Mouse (Mus musculus): ENCODE results near the gene Eef1akmt4. TPM values are rescaled to one million over a fixed set of nuclear protein-coding genes. Genes with fewer than 3 reads are reported as not detected.
"Not testable (repeated sequence)": the region's sequence is repeated elsewhere in the genome, so short reads cannot be mapped to it uniquely, and the experiment has no call there.

Gene Eef1akmt4
- polyA plus RNA-seq, 1 experiment, result 9.2 TPM

DNA sequence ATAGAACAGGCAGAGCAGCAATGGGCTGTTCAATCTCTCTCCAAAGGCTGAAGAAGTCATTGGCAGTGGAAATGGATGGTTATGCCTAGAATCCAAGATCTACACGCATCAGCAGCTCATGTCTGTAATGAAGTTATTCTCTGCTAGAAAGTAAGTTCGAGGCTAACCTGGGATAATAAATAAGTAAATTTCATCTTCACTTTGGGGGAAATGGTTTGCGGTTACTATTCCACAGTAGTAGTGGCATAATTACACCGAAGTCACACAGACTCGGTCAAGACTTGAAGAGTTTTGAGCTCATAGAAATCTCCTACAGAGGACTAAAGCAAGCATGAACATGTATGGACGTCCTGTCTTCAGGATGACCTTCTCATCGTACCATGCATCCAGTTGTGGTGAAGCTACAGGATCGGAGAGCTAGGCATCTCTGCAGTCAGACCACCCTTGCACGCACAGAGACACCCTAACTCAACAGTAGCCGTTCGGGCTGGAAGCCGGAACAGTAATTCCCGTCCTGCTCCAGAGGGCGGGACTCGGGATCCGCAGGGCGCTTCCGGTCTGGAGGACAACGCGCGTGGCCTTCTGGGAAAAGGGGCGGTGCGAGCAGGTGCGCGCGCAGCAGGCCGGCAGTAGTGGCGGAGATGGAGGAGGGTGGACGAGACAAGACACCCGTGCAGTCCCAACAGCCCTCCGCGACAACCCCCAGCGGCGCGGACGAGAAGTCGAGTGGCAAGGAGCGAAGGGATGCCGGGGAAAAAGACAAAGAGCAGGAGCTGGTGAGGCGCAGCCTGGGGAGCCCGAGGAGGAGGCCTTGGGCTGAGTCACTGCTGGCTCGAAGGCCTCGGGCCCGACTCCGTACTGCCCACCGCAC lies 39.9 kb downstream of the Eef1akmt4 start, which contains the start of gene Psmd2:
Gene Psmd2 (plus strand): TSS at position 577 of the 871 bp plus-strand sequence.
- Histone ChIP-seq H3K27me3 (ENCODE audit: control insufficient read depth, insufficient read depth, low read length) (no peaks in the 10 kb centered on the region), H3K4me3 (ENCODE audit: extremely low read depth, insufficient read depth, insufficient read length) (peak within 1 kb of the TSS; percentile 71), H3K27ac (ENCODE audit: insufficient read depth, low read length) (peak within 1 kb of the TSS; percentile 27), H3K36me3 (ENCODE audit: control insufficient read depth, insufficient read depth, low read length) (peaks cover 18% of the 10 kb centered on the region), H3K4me1 (ENCODE audit: control insufficient read depth, insufficient read depth, insufficient read length) (peaks cover 2% of the 10 kb centered on the region; the same call in 1 of the 2 replicates)
- peak; percentile 50 for TF ChIP-seq POLR2A (IDR thresholded peaks at IDR 0.05; ENCODE audit: low read depth, low read length)
- no peak for TF ChIP-seq CTCF (IDR thresholded peaks at IDR 0.05; ENCODE audit: extremely low read depth, insufficient read depth, insufficient read length, insufficient replicate concordance)
- DNase-seq (ENCODE audit: low read depth in 1 of 2, low spot score in 2 of 2), result peak; percentile 55 to 92
- 1% methylated on average over 46 of the region's 46 CpGs for WGBS

DNA sequence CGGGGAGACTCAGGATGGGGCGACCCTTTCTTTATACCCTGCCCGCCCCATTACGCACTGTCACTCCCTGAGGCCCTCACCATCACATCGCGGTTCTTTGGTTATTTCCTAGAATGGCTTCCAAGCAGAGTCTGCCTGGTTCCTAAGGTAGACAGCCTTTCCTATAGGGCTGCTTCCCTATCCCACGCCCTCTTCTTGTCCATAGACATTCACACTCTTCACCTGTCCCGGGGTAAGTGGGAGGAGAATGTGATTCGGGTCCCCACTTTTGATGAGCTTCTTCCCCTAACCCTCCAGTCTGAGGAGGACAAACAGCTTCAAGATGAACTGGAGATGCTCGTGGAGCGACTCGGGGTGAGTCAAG lies 40.5 kb downstream of the Eef1akmt4 start:
- TF ChIP-seq CTCF (IDR thresholded peaks at IDR 0.05; ENCODE audit: extremely low read depth, insufficient read depth, insufficient read length, insufficient replicate concordance), result no peak
- no peak for TF ChIP-seq POLR2A (IDR thresholded peaks at IDR 0.05; ENCODE audit: low read depth, low read length)
- no peaks in the 10 kb centered on the region for H3K27me3 ChIP-seq (ENCODE audit: control insufficient read depth, insufficient read depth, low read length)
- peaks cover 2% of the 10 kb centered on the region; the same call in 1 of the 2 replicates for H3K4me1 ChIP-seq (ENCODE audit: control insufficient read depth, insufficient read depth, insufficient read length)
- H3K36me3 ChIP-seq (ENCODE audit: control insufficient read depth, insufficient read depth, low read length), result peaks cover 23% of the 10 kb centered on the region
- 5% methylated on average over 12 of the region's 12 CpGs for WGBS
- H3K27ac ChIP-seq (ENCODE audit: insufficient read depth, low read length), result no peak overlapping the region; the same call in 1 of the 2 replicates
- H3K4me3 ChIP-seq (ENCODE audit: extremely low read depth, insufficient read depth, insufficient read length), result peak overlapping the region; percentile 71
- DNase-seq (ENCODE audit: low read depth in 1 of 2, low spot score in 2 of 2), result no peak

DNA sequence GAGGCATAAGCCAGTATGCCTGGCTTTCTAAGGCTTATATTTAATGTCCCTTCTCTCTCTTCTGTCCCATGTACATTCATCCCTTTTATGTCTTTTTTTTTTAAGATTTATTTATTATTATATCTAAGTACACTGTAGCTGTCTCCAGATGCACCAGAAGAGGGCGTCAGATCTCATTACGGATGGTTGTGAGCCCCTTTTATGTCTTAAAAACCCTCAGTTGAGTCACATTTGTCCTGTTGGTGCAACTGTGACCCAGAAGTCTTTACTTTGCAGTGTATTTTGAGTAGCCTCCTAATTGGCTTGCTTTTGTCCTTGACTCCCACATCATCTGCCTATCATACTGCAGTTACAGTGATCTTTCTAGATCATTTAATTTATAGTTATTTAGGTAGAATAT lies 41.9 kb downstream of the Eef1akmt4 start:
- no peaks in the 10 kb centered on the region for H3K27me3 ChIP-seq (ENCODE audit: control insufficient read depth, insufficient read depth, low read length)
- H3K36me3 ChIP-seq (ENCODE audit: control insufficient read depth, insufficient read depth, low read length), result peaks cover 32% of the 10 kb centered on the region
- TF ChIP-seq CTCF (IDR thresholded peaks at IDR 0.05; ENCODE audit: extremely low read depth, insufficient read depth, insufficient read length, insufficient replicate concordance) (no peak), POLR2A (IDR thresholded peaks at IDR 0.05; ENCODE audit: low read depth, low read length) (no peak)
- H3K4me3 ChIP-seq (ENCODE audit: extremely low read depth, insufficient read depth, insufficient read length), result no peak overlapping the region
- H3K27ac ChIP-seq (ENCODE audit: insufficient read depth, low read length), result no peak overlapping the region
- DNase-seq (ENCODE audit: low read depth in 1 of 2, low spot score in 2 of 2), result no peak
- 59% methylated on average over 2 of the region's 2 CpGs for WGBS
- peaks cover 2% of the 10 kb centered on the region; the same call in 1 of the 2 replicates for H3K4me1 ChIP-seq (ENCODE audit: control insufficient read depth, insufficient read depth, insufficient read length)

DNA sequence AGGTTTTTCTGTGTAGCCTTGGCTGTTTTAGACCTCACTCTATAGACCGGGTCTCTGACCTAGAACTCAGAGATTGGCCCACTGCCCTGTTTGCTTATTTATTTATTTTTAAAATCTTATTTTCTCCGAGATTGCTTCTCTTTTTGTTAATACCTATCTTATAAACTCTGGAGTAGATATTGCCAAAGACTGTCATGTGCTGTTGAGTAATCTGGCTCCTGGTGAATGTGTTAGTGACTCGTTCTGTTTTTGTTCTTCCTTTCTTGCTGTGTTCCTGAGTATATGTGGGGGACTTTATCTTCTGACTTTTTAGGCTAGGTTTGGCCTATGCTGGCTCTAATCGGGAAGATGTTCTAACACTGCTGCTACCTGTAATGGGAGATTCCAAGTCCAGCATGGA lies 46.3 kb downstream of the Eef1akmt4 start:
- WGBS, result 86% methylated on average over 4 of the region's 4 CpGs
- DNase-seq (ENCODE audit: low read depth in 1 of 2, low spot score in 2 of 2), result no peak
- peaks cover 66% of the 10 kb centered on the region for H3K36me3 ChIP-seq (ENCODE audit: control insufficient read depth, insufficient read depth, low read length)
- H3K27ac ChIP-seq (ENCODE audit: insufficient read depth, low read length), result no peak overlapping the region
- H3K4me1 ChIP-seq (ENCODE audit: control insufficient read depth, insufficient read depth, insufficient read length), result peaks cover 2% of the 10 kb centered on the region; the same call in 1 of the 2 replicates
- no peak for TF ChIP-seq POLR2A (IDR thresholded peaks at IDR 0.05; ENCODE audit: low read depth, low read length)
- TF ChIP-seq CTCF (IDR thresholded peaks at IDR 0.05; ENCODE audit: extremely low read depth, insufficient read depth, insufficient read length, insufficient replicate concordance), result no peak
- H3K4me3 ChIP-seq (ENCODE audit: extremely low read depth, insufficient read depth, insufficient read length), result no peak overlapping the region
- no peaks in the 10 kb centered on the region for H3K27me3 ChIP-seq (ENCODE audit: control insufficient read depth, insufficient read depth, low read length)

DNA sequence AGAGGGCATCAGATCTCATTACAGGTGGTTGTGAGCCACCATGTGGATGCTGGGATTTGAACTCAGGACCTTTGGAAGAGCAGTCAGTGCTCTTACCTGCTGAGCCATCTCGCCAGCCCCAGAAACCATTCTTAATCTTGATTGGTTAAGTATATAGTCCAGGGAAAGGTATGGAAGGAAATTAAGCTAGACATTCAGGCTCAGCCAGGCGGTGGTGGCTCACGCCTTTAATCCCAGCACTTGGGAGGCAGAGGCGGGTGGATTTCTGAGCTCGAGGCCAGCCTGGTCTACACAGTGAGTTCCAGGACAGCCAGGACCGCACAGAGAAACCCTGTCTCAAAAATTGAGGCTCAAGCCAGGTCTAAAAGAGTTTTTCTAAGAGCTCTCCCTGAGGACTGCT lies 56.6 kb downstream of the Eef1akmt4 start, which contains the start of gene Eif4g1:
Gene Eif4g1 (plus strand): TSS at position 301 of the 400 bp plus-strand sequence.
- H3K4me1 ChIP-seq (ENCODE audit: control insufficient read depth, insufficient read depth, insufficient read length); DNase-seq (ENCODE audit: low read depth in 1 of 2, low spot score in 2 of 2); H3K27me3 ChIP-seq (ENCODE audit: control insufficient read depth, insufficient read depth, low read length); H3K4me3 ChIP-seq (ENCODE audit: extremely low read depth, insufficient read depth, insufficient read length); H3K36me3 ChIP-seq (ENCODE audit: control insufficient read depth, insufficient read depth, low read length); H3K27ac ChIP-seq (ENCODE audit: insufficient read depth, low read length): not testable (repeated sequence)
- 94% methylated on average over 5 of the region's 6 CpGs for WGBS

Other genes with a start within 250 kb of the Eef1akmt4 start
- 48.8 and 55.4 TPM in 2 replicates for gene Abcc5, start 185.2 kb upstream of the Eef1akmt4 start, polyA plus RNA-seq (2012; rRNA removed)
- gene Eif2b5, start 112.8 kb upstream of the Eef1akmt4 start, polyA plus RNA-seq (2012; rRNA removed), result 16.6 and 17.5 TPM in 2 replicates
- gene Dvl3, start 94.6 kb upstream of the Eef1akmt4 start, polyA plus RNA-seq (2012; rRNA removed), result 25.0 and 30.8 TPM in 2 replicates
- 241 and 277 TPM in 2 replicates for gene Ap2m1, start 76.1 kb upstream of the Eef1akmt4 start, polyA plus RNA-seq (2012; rRNA removed)
- 27.3 and 32.6 TPM in 2 replicates for gene Abcf3, start 63.0 kb upstream of the Eef1akmt4 start, polyA plus RNA-seq (2012; rRNA removed)
- gene Vwa5b2, start 22.1 kb upstream of the Eef1akmt4 start, polyA plus RNA-seq (2012; rRNA removed), result 0.07 TPM in 1 of 2 replicates, not detected in the other
- 0.02 TPM in 1 of 2 replicates, not detected in the other for gene Gm49333, start within 50 bp of the Eef1akmt4 start, polyA plus RNA-seq (2012; rRNA removed)
- 18.5 and 19.6 TPM in 2 replicates for gene Alg3, start 142 bp downstream of the Eef1akmt4 start, polyA plus RNA-seq (2012; rRNA removed)
- gene Camk2n2, start 9.7 kb downstream of the Eef1akmt4 start, polyA plus RNA-seq (2012; rRNA removed), result 1.3 and 1.4 TPM in 2 replicates
- gene Ece2, start 18.2 kb downstream of the Eef1akmt4 start, polyA plus RNA-seq (2012; rRNA removed), result 0.07 and 0.15 TPM in 2 replicates
- gene Psmd2, start 40.1 kb downstream of the Eef1akmt4 start, polyA plus RNA-seq (2012; rRNA removed), result 41.8 and 42.7 TPM in 2 replicates
- 257 and 351 TPM in 2 replicates for gene Eif4g1, start 56.7 kb downstream of the Eef1akmt4 start, polyA plus RNA-seq (2012; rRNA removed)
- 5.9 and 8.3 TPM in 2 replicates for gene Fam131a, start 81.6 kb downstream of the Eef1akmt4 start, polyA plus RNA-seq (2012; rRNA removed)
- 8.5 and 10.0 TPM in 2 replicates for gene Polr2h, start 106.1 kb downstream of the Eef1akmt4 start, polyA plus RNA-seq (2012; rRNA removed)
- gene Clcn2, start 106.2 kb downstream of the Eef1akmt4 start, polyA plus RNA-seq (2012; rRNA removed), result 8.5 and 12.1 TPM in 2 replicates
- 0.63 and 1.6 TPM in 2 replicates for gene Chrd, start 121.5 kb downstream of the Eef1akmt4 start, polyA plus RNA-seq (2012; rRNA removed)
- 0.09 and 0.19 TPM in 2 replicates for gene Thpo, start 122.9 kb downstream of the Eef1akmt4 start, polyA plus RNA-seq (2012; rRNA removed)